Mouse (Mus musculus) MEL (cell line): ENCODE results near the gene Tgfb1. TPM values are rescaled to one million over a fixed set of nuclear protein-coding genes. Genes with fewer than 3 reads are reported as not detected.

Experiments used
- DNase-seq: peaks from one replicate; pipeline ENCODE4 v3.0.0; 2011; ENCODE audit warnings: low read depth, low spot score
- H3K27ac ChIP-seq: 2 replicates; pipeline ENCODE4 v1.5.1; 2012; ENCODE audit warnings: low read depth, mild to moderate bottlenecking, control low read depth, low read length, moderate library complexity; ENCODE audit not compliant: control insufficient read depth
- H3K27me3 ChIP-seq, 2 experiments: fragments of 150-350 bp in 1 of 2; sonication (generic) in 1 of 2; 2 replicates each; pipeline ENCODE4 v1.6.1; 2012; ENCODE audit warnings: low read length in 2 of 2, mild to moderate bottlenecking in 2 of 2, improper control_type of control experiment in 1 of 2, moderate library complexity in 1 of 2; ENCODE audit not compliant: insufficient read depth in 2 of 2, control insufficient read depth in 1 of 2
- H3K36me3 ChIP-seq, 2 experiments: 2 replicates each; pipeline ENCODE4 v1.6.1; 2012 to 2014; ENCODE audit warnings: low read length in 2 of 2, improper control_type of control experiment in 1 of 2, inconsistent platforms in 1 of 2, mild to moderate bottlenecking in 1 of 2; ENCODE audit not compliant: insufficient read depth in 2 of 2, control insufficient read depth in 1 of 2
- H3K4me1 ChIP-seq, 2 experiments: fragments of 150-350 bp in 1 of 2; sonication (generic) in 1 of 2; 2 replicates each; pipeline ENCODE4 v1.6.1; 2012; ENCODE audit warnings: low read length in 2 of 2, improper control_type of control experiment in 1 of 2, mild to moderate bottlenecking in 1 of 2; ENCODE audit not compliant: insufficient read depth in 2 of 2, control insufficient read depth in 1 of 2
- H3K4me3 ChIP-seq, 2 experiments: fragments of 150-350 bp in 1 of 2; sonication (generic) in 1 of 2; 2 replicates each; pipeline ENCODE4 v1.5.1; 2012; ENCODE audit warnings: low read depth in 2 of 2, low read length in 2 of 2, mild to moderate bottlenecking in 2 of 2, moderate library complexity in 2 of 2, control low read depth in 1 of 2, improper control_type of control experiment in 1 of 2; ENCODE audit not compliant: control insufficient read depth in 1 of 2, insufficient read depth in 1 of 2
- H3K79me2 ChIP-seq: 2 replicates; pipeline ENCODE4 v1.6.1; 2012; ENCODE audit warnings: mild to moderate bottlenecking, low read length, moderate library complexity; ENCODE audit not compliant: control insufficient read depth, poor library complexity, insufficient read depth
- H3K9ac ChIP-seq: 2 replicates; pipeline ENCODE4 v1.6.1; 2012; ENCODE audit warnings: low read depth, mild to moderate bottlenecking, control low read depth, low read length, moderate library complexity; ENCODE audit not compliant: control insufficient read depth, poor library complexity, severe bottlenecking
- H3K9me3 ChIP-seq: fragments of 150-350 bp; sonication (generic); replicated peaks from 2 replicates; pipeline ENCODE4 v1.6.1; 2012; ENCODE audit warnings: mild to moderate bottlenecking, low read length, improper control_type of control experiment, moderate library complexity; ENCODE audit not compliant: insufficient read depth
- BHLHE40 ChIP-seq: IDR thresholded peaks from 2 replicates; pipeline ENCODE4 v1.6.1; 2012; ENCODE audit warnings: low read depth, mild to moderate bottlenecking, inconsistent platforms, low read length, improper control_type of control experiment, borderline replicate concordance
- CHD1 ChIP-seq: IDR thresholded peaks from 2 replicates; pipeline ENCODE4 v1.6.1; 2012; ENCODE audit warnings: low read depth, mild to moderate bottlenecking, inconsistent platforms, low read length, improper control_type of control experiment
- CTCF ChIP-seq, 3 experiments: IDR thresholded peaks in 2 of 3; conservative IDR thresholded peaks in 1 of 3; 2 replicates each; pipeline ENCODE4 v1.5.1; 2011 to 2012; ENCODE audit warnings: low read length in 3 of 3, low read depth in 2 of 3, mild to moderate bottlenecking in 2 of 3, improper control_type of control experiment in 1 of 3, inconsistent platforms in 1 of 3, mixed read lengths in 1 of 3, moderate library complexity in 1 of 3; ENCODE audit not compliant: control insufficient read depth in 1 of 3, insufficient read depth in 1 of 3, poor library complexity in 1 of 3, severe bottlenecking in 1 of 3
- E2F4 ChIP-seq: IDR thresholded peaks from 2 replicates; pipeline ENCODE4 v1.6.1; 2011; ENCODE audit warnings: low read depth, low read length, improper control_type of control experiment, borderline replicate concordance
- ELF1 ChIP-seq: IDR thresholded peaks from 2 replicates; pipeline ENCODE4 v1.6.1; 2014; ENCODE audit warnings: low read depth, mild to moderate bottlenecking, inconsistent platforms, low read length, improper control_type of control experiment, moderate library complexity
- EP300 ChIP-seq, 2 experiments: IDR thresholded peaks; 2 replicates each; pipeline ENCODE4 v1.6.1; 2011; ENCODE audit warnings: improper control_type of control experiment in 2 of 2, low read length in 2 of 2, low read depth in 1 of 2, mild to moderate bottlenecking in 1 of 2
- GATA1 ChIP-seq: IDR thresholded peaks from 2 replicates; pipeline ENCODE4 v1.6.1; 2011; ENCODE audit warnings: low read depth, low read length, improper control_type of control experiment
- HCFC1 ChIP-seq: IDR thresholded peaks from 2 replicates; pipeline ENCODE4 v1.6.1; 2012; ENCODE audit warnings: low read depth, mild to moderate bottlenecking, inconsistent platforms, low read length, improper control_type of control experiment, moderate library complexity
- JUND ChIP-seq: IDR thresholded peaks from 2 replicates; pipeline ENCODE4 v1.6.1; 2011; ENCODE audit warnings: low read depth, mild to moderate bottlenecking, improper control_type of control experiment, low read length
- MYC ChIP-seq: IDR thresholded peaks from 2 replicates; pipeline ENCODE4 v1.6.1; 2011; ENCODE audit warnings: low read depth, mild to moderate bottlenecking, low read length, improper control_type of control experiment, moderate library complexity
- POLR2A ChIP-seq, 2 experiments: IDR thresholded peaks; 2 replicates each; pipeline ENCODE4 v1.6.1; 2011 to 2012; ENCODE audit warnings: low read length in 2 of 2, mild to moderate bottlenecking in 2 of 2, control low read depth in 1 of 2, improper control_type of control experiment in 1 of 2, low read depth in 1 of 2, moderate library complexity in 1 of 2; ENCODE audit not compliant: control insufficient read depth in 1 of 2, insufficient read depth in 1 of 2, poor library complexity in 1 of 2
- POLR2AphosphoS2 ChIP-seq: IDR thresholded peaks from 2 replicates; pipeline ENCODE4 v1.6.1; 2011; ENCODE audit warnings: low read length, improper control_type of control experiment
- POLR2AphosphoS5 ChIP-seq: IDR thresholded peaks from 2 replicates; pipeline ENCODE4 v1.6.1; 2012; ENCODE audit warnings: low read depth, borderline replicate concordance, mild to moderate bottlenecking, inconsistent platforms, low read length, moderate library complexity, mixed read lengths
- RCOR1 ChIP-seq: IDR thresholded peaks from 2 replicates; pipeline ENCODE4 v1.6.1; 2012; ENCODE audit warnings: low read depth, mild to moderate bottlenecking, inconsistent platforms, low read length, improper control_type of control experiment
- SIN3A ChIP-seq: IDR thresholded peaks from 2 replicates; pipeline ENCODE4 v1.6.1; 2012; ENCODE audit warnings: low read length, improper control_type of control experiment, inconsistent platforms
- SMC3 ChIP-seq: IDR thresholded peaks from 2 replicates; pipeline ENCODE4 v1.6.1; 2011; ENCODE audit warnings: low read depth, low read length, improper control_type of control experiment
- TAL1 ChIP-seq: IDR thresholded peaks from 2 replicates; pipeline ENCODE4 v1.6.1; 2012; ENCODE audit warnings: mild to moderate bottlenecking, inconsistent platforms, low read length, moderate library complexity, mixed read lengths
- TBP ChIP-seq: IDR thresholded peaks from 2 replicates; pipeline ENCODE4 v1.8.0; 2011; ENCODE audit warnings: low read depth, low read length, improper control_type of control experiment
- TCF12 ChIP-seq: IDR thresholded peaks from 2 replicates; pipeline ENCODE4 v1.6.1; 2014; ENCODE audit warnings: low read depth, mild to moderate bottlenecking, inconsistent platforms, low read length, improper control_type of control experiment, moderate library complexity
- UBTF ChIP-seq: IDR thresholded peaks from 2 replicates; pipeline ENCODE4 v1.6.1; 2012; ENCODE audit warnings: low read depth, mild to moderate bottlenecking, inconsistent platforms, low read length, improper control_type of control experiment, moderate library complexity, borderline replicate concordance; ENCODE audit not compliant: insufficient read depth
- USF1 ChIP-seq: IDR thresholded peaks from 2 replicates; pipeline ENCODE4 v1.6.1; 2014; ENCODE audit warnings: low read depth, mild to moderate bottlenecking, inconsistent platforms, low read length, improper control_type of control experiment, moderate library complexity
- ZC3H11A ChIP-seq: IDR thresholded peaks from 2 replicates; pipeline ENCODE4 v1.6.1; 2012; ENCODE audit warnings: low read depth, mild to moderate bottlenecking, inconsistent platforms, low read length, improper control_type of control experiment
- ZKSCAN1 ChIP-seq: IDR thresholded peaks from 2 replicates; pipeline ENCODE4 v1.6.1; 2012; ENCODE audit warnings: low read depth, mild to moderate bottlenecking, inconsistent platforms, low read length, improper control_type of control experiment, moderate library complexity
- ZMIZ1 ChIP-seq: IDR thresholded peaks from 2 replicates; pipeline ENCODE4 v1.6.1; 2012; ENCODE audit warnings: low read depth, mild to moderate bottlenecking, inconsistent platforms, low read length, improper control_type of control experiment, moderate library complexity
- polyA plus RNA-seq, 2 experiments: library from polyadenylated mRNA; stranded (reverse) in 1 of 2; unstranded in 1 of 2; fragments of >175 nt in 1 of 2; fragments of >200 nt in 1 of 2; gene quantifications; 2 replicates each; pipeline versions ENCODE4 v1.2.1 to v1.2.4; 2012; ENCODE audit warnings: low replicate concordance in 2 of 2, low read depth in 1 of 2; ENCODE audit not compliant: insufficient read length in 2 of 2, insufficient read depth in 1 of 2, missing spikeins in 1 of 2
- total RNA-seq: library from RNA; depleted of rRNA; stranded (reverse); fragments of 300-350 nt; gene quantifications from 2 replicates; pipeline ENCODE4 v1.2.3, GENCODE M21; 2012; rRNA removed

Gene Tgfb1
- total RNA-seq (108 and 121 TPM in 2 replicates), polyA plus RNA-seq (100 to 1,000 TPM; 164 to 489 TPM)

DNA sequence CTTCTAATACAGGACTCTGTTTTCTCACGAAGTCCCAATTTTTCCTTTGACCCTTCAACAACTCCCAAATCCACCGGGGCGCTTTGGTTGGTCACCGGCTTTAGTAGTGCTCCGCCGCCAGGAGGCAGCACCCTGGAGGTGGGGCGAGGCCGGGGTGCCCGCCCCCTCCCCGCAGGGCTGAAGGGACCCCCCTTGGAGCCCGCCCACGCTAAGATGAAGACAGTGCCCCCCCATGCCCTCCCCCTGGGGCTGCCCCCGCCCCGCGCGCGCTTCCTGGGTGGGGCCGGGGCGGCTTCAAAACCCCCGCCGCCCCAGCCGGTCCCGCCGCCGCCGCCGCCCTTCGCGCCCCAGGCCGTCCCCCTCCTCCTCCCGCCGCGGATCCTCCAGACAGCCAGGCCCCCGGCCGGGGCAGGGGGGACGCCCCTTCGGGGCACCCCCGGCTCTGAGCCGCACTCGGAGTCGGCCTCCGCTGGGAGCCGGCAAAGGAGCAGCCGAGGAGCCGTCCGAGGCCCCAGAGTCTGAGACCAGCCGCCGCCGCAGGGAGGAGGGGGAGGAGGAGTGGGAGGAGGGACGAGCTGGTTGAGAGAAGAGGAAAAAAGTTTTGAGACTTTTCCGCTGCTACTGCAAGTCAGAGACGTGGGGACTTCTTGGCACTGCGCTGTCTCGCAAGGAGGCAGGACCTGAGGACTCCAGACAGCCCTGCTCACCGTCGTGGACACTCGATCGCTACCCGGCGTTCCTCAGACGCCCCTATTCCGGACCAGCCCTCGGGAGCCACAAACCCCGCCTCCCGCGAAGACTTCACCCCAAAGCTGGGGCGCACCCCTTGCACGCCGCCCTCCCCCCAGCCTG lies at the start of gene Tgfb1:
TSS of gene Tgfb1 (plus strand) at position 323 of the 852 bp plus-strand sequence.
- peak within 1 kb of the TSS; percentile 80 to 97 for H3K4me3 ChIP-seq
- TF ChIP-seq CTCF (IDR thresholded peaks at IDR 0.05 in 2 of 3, conservative IDR thresholded peaks at IDR 0.05 in 1 of 3; ENCODE audit: control insufficient read depth in 1 of 3, insufficient read depth in 1 of 3, low read depth in 2 of 3, low read length in 3 of 3, poor library complexity in 1 of 3, severe bottlenecking in 1 of 3) (peak in 2 of 3 experiments; percentile 38 to 85; a peak in 4 of 6 replicates), ZC3H11A (no peak), POLR2A (IDR thresholded peaks at IDR 0.05; ENCODE audit: control insufficient read depth in 1 of 2, insufficient read depth in 1 of 2, low read depth in 1 of 2, low read length in 2 of 2, poor library complexity in 1 of 2) (peak; percentile 63 to 89), TBP (peak; percentile 78), SMC3 (no peak), EP300 (IDR thresholded peaks at IDR 0.05; ENCODE audit: low read depth in 1 of 2, low read length in 2 of 2) (no peak), POLR2AphosphoS2 (no peak), SIN3A (no peak)
- TF ChIP-seq, all 39 proteins: peak for 3
- H3K9ac ChIP-seq: peak within 1 kb of the TSS; percentile 99
- peaks cover 78% of the 10 kb centered on the region for H3K79me2 ChIP-seq
- H3K36me3 ChIP-seq: peaks cover 4 to 49% of the 10 kb centered on the region in 2 experiments
- DNase-seq: peak; percentile 93
- H3K4me1 ChIP-seq: peaks cover 13 to 53% of the 10 kb centered on the region in 2 experiments
- H3K27me3 ChIP-seq: no peaks in the 10 kb centered on the region
- peak within 1 kb of the TSS; percentile 98 for H3K27ac ChIP-seq
- H3K9me3 ChIP-seq: no peaks in the 10 kb centered on the region

DNA sequence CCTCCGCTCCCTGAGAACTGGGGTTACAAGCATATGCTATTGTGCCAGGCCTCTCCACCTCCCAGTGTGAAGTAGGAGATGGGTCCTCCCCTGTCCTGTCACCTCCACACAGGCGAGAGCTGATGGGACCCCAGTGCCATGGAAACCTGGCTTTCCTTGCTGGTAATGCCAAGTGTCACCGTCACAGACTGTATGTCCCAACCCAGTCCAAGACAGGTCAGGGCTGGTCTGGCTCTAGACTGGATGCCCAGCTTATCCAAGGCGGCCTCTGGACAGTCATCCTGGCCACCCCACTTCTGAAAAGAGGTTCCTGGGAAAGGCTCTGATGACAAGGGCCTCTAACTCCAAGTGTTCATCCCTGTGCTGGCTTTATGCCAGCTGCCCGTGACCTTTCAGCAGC lies 49.7 kb upstream of the Tgfb1 start:
- Histone ChIP-seq H3K4me1 (no peaks in the 10 kb centered on the region), H3K9ac (no peak overlapping the region), H3K36me3 (no peaks in the 10 kb centered on the region), H3K27ac (no peak overlapping the region), H3K27me3 (no peaks in the 10 kb centered on the region), H3K9me3 (no peaks in the 10 kb centered on the region), H3K4me3 (no peak overlapping the region), H3K79me2 (no peaks in the 10 kb centered on the region)
- DNase-seq: no peak
- TF ChIP-seq UBTF (no peak), GATA1 (no peak), TCF12 (no peak), TBP (no peak), ZMIZ1 (no peak), RCOR1 (no peak), CTCF (IDR thresholded peaks at IDR 0.05 in 2 of 3, conservative IDR thresholded peaks at IDR 0.05 in 1 of 3; ENCODE audit: control insufficient read depth in 1 of 3, insufficient read depth in 1 of 3, low read depth in 2 of 3, low read length in 3 of 3, poor library complexity in 1 of 3, severe bottlenecking in 1 of 3) (no peak), HCFC1 (no peak), BHLHE40 (no peak), E2F4 (no peak), CHD1 (no peak), EP300 (IDR thresholded peaks at IDR 0.05; ENCODE audit: low read depth in 1 of 2, low read length in 2 of 2) (no peak), USF1 (no peak), POLR2A (IDR thresholded peaks at IDR 0.05; ENCODE audit: control insufficient read depth in 1 of 2, insufficient read depth in 1 of 2, low read depth in 1 of 2, low read length in 2 of 2, poor library complexity in 1 of 2) (no peak), MYC (no peak), TAL1 (no peak), ZKSCAN1 (no peak), JUND (no peak), ELF1 (no peak), POLR2AphosphoS5 (no peak)
